Mouse (Mus musculus): ENCODE data around the gene Ubash3a. TPM values are rescaled to one million over a fixed set of nuclear protein-coding genes. Genes with fewer than 3 reads are reported as not detected.

Ubash3a gene
- polyA plus RNA-seq, 1 experiment from 2014 or later: 0.49 TPM

GRCm38 (mm10) chr17:31183180-31183974 is 24.3 kb upstream of the Ubash3a start:
- 45% methylated on average over 12 of the region's 12 CpGs for WGBS
- ATAC-seq (ENCODE audit: insufficient number of reproducible peaks, insufficient read depth, low FRiP score, low read depth): peak; percentile 74

DNA sequence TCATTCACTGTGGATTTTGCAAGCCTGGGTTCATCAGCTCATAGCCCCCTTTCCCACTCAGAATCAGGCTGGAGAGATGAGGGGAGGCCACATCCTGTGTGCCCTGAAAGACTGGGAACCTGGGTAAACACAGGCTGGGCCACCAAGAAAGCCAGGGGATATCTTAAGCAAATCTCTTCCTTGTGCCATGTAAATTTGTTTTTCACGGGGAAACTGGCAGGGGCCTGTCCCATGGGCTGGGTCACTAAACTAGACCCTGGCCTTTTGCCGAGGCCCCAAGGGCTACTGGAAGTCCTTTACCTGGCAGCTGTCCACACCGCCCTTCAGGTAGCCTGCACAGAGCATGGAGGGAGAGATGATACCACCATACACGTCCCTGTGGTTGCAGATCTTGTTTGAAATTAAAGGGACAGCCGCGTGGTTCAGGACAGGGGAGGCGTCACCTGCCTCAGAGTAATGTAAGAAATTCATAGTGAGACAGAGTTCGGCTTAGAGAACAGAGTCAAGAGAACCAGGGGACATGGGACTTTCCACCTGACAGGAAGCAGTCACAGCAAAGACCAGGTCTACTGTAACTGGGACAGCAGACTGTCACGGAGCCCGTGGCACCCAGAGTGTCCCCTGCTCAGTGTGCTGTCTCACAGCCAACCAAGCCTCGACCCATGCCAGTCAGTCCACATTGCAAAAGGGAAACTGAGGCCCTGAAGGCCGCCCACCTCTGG is 23.2 kb upstream of the Ubash3a start:
- peak overlapping the region; percentile 88 for H3K27ac ChIP-seq (ENCODE audit: low read length)

More at GRCm38 (mm10) chr17:31183180-31183974, 24.3 kb upstream of the Ubash3a start:
- Histone ChIP-seq H3K4me2 (replicated peaks; ENCODE audit: low read depth, low read length) (peak overlapping the region; percentile 18; the same call in 1 of the 2 replicates), H3K27me3 (ENCODE audit: control insufficient read depth, insufficient read depth, low read length) (no peaks in the 10 kb centered on the region), H3K9ac (replicated peaks; ENCODE audit: low read depth, low read length) (no peak overlapping the region), H3K4me1 (ENCODE audit: control insufficient read depth, insufficient read depth, low read length) (0 out of 2 replicates have a peak, but pooled peaks cover 2% of the 10 kb centered on the region), H3K9me3 (ENCODE audit: control insufficient read depth, low read depth, low read length) (no peaks in the 10 kb centered on the region), H3K4me3 (ENCODE audit: low read depth, low read length) (no peak overlapping the region), H3K36me3 (ENCODE audit: control insufficient read depth, insufficient read depth, low read length) (no peaks in the 10 kb centered on the region), H3K27ac (ENCODE audit: low read length) (peak overlapping the region; percentile 88)

GRCm38 (mm10) chr17:31187370-31187769 is 20.3 kb upstream of the Ubash3a start:
- Histone ChIP-seq H3K4me3 (ENCODE audit: low read depth, low read length) (no peak overlapping the region), H3K9ac (replicated peaks; ENCODE audit: low read depth, low read length) (no peak overlapping the region), H3K27me3 (ENCODE audit: control insufficient read depth, insufficient read depth, low read length) (no peaks in the 10 kb centered on the region), H3K4me1 (ENCODE audit: control insufficient read depth, insufficient read depth, low read length) (0 out of 2 replicates have a peak, but pooled peaks cover 2% of the 10 kb centered on the region), H3K27ac (ENCODE audit: low read length) (no peak overlapping the region), H3K9me3 (ENCODE audit: control insufficient read depth, low read depth, low read length) (no peaks in the 10 kb centered on the region), H3K36me3 (ENCODE audit: control insufficient read depth, insufficient read depth, low read length) (no peaks in the 10 kb centered on the region), H3K4me2 (replicated peaks; ENCODE audit: low read depth, low read length) (no peak overlapping the region)
- 16% methylated on average over 4 of the region's 4 CpGs for WGBS
- ATAC-seq (ENCODE audit: insufficient number of reproducible peaks, insufficient read depth, low FRiP score, low read depth): no peak

More for the DNA sequence above, 23.2 kb upstream of the Ubash3a start:
- H3K9me3 ChIP-seq (ENCODE audit: control insufficient read depth, low read depth, low read length): no peaks in the 10 kb centered on the region
- no peak overlapping the region for H3K9ac ChIP-seq (replicated peaks; ENCODE audit: low read depth, low read length)
- H3K4me3 ChIP-seq (ENCODE audit: low read depth, low read length): no peak overlapping the region
- no peaks in the 10 kb centered on the region for H3K27me3 ChIP-seq (ENCODE audit: control insufficient read depth, insufficient read depth, low read length)
- WGBS: 70% methylated on average over 12 of the region's 12 CpGs
- peak overlapping the region; percentile 18; the same call in 1 of the 2 replicates for H3K4me2 ChIP-seq (replicated peaks; ENCODE audit: low read depth, low read length)
- H3K36me3 ChIP-seq (ENCODE audit: control insufficient read depth, insufficient read depth, low read length): no peaks in the 10 kb centered on the region
- H3K4me1 ChIP-seq (ENCODE audit: control insufficient read depth, insufficient read depth, low read length): 0 out of 2 replicates have a peak, but pooled peaks cover 2% of the 10 kb centered on the region
- peak; percentile 34; the same call in 1 of the 2 replicates for ATAC-seq (ENCODE audit: insufficient number of reproducible peaks, insufficient read depth, low FRiP score, low read depth)

- H3K9me3 ChIP-seq (ENCODE audit: control insufficient read depth, low read depth, low read length): no peaks in the 10 kb centered on the region
Observed at GRCm38 (mm10) chr17:31191825-31192224, 15.8 kb upstream of the Ubash3a start.

GRCm38 (mm10) chr17:31192663-31193062 is 15.0 kb upstream of the Ubash3a start:
- Histone ChIP-seq H3K27me3 (ENCODE audit: control insufficient read depth, insufficient read depth, low read length) (no peaks in the 10 kb centered on the region), H3K4me3 (ENCODE audit: low read depth, low read length) (no peak overlapping the region), H3K9me3 (ENCODE audit: control insufficient read depth, low read depth, low read length) (no peaks in the 10 kb centered on the region), H3K9ac (replicated peaks; ENCODE audit: low read depth, low read length) (no peak overlapping the region), H3K36me3 (ENCODE audit: control insufficient read depth, insufficient read depth, low read length) (no peaks in the 10 kb centered on the region), H3K4me2 (replicated peaks; ENCODE audit: low read depth, low read length) (no peak overlapping the region), H3K27ac (ENCODE audit: low read length) (no peak overlapping the region), H3K4me1 (ENCODE audit: control insufficient read depth, insufficient read depth, low read length) (no peaks in the 10 kb centered on the region)
- ATAC-seq (ENCODE audit: insufficient number of reproducible peaks, insufficient read depth, low FRiP score, low read depth): no peak
- 45% methylated on average over 2 of the region's 2 CpGs for WGBS

More at GRCm38 (mm10) chr17:31191825-31192224, 15.8 kb upstream of the Ubash3a start:
- Histone ChIP-seq H3K27ac (ENCODE audit: low read length) (no peak overlapping the region), H3K4me3 (ENCODE audit: low read depth, low read length) (no peak overlapping the region), H3K27me3 (ENCODE audit: control insufficient read depth, insufficient read depth, low read length) (no peaks in the 10 kb centered on the region), H3K9ac (replicated peaks; ENCODE audit: low read depth, low read length) (no peak overlapping the region), H3K4me2 (replicated peaks; ENCODE audit: low read depth, low read length) (no peak overlapping the region), H3K36me3 (ENCODE audit: control insufficient read depth, insufficient read depth, low read length) (no peaks in the 10 kb centered on the region), H3K4me1 (ENCODE audit: control insufficient read depth, insufficient read depth, low read length) (no peaks in the 10 kb centered on the region)
- WGBS: 68% methylated on average over 8 of the region's 8 CpGs
- no peak for ATAC-seq (ENCODE audit: insufficient number of reproducible peaks, insufficient read depth, low FRiP score, low read depth)

DNA sequence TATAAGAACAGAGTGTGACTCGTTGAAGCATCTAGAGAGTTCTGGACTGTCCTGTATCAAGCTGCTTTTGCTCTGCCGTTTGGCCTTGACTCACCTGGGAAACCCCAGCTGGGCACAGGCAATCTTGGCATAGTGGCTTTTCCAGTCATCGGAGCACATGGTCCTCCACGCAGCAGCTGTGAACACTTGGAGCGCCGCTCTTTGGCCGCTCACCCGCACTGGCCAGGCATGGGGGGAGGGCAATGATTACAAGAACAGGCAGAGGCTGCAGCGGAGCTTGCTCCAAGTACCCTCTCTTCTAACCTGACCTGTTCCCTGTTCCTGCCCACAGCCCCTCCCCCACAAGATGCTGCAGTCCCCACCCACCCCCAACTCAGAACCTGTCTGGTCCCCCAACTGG is 14.3 kb upstream of the Ubash3a start:
- H3K36me3 ChIP-seq (ENCODE audit: control insufficient read depth, insufficient read depth, low read length): no peaks in the 10 kb centered on the region
- no peak overlapping the region for H3K4me2 ChIP-seq (replicated peaks; ENCODE audit: low read depth, low read length)
- H3K27me3 ChIP-seq (ENCODE audit: control insufficient read depth, insufficient read depth, low read length): no peaks in the 10 kb centered on the region
- H3K9ac ChIP-seq (replicated peaks; ENCODE audit: low read depth, low read length): no peak overlapping the region
- no peaks in the 10 kb centered on the region for H3K9me3 ChIP-seq (ENCODE audit: control insufficient read depth, low read depth, low read length)
- WGBS: 66% methylated on average over 9 of the region's 9 CpGs
- H3K27ac ChIP-seq (ENCODE audit: low read length): no peak overlapping the region
- no peak overlapping the region for H3K4me3 ChIP-seq (ENCODE audit: low read depth, low read length)
- no peaks in the 10 kb centered on the region for H3K4me1 ChIP-seq (ENCODE audit: control insufficient read depth, insufficient read depth, low read length)
- ATAC-seq (ENCODE audit: insufficient number of reproducible peaks, insufficient read depth, low FRiP score, low read depth): no peak

DNA sequence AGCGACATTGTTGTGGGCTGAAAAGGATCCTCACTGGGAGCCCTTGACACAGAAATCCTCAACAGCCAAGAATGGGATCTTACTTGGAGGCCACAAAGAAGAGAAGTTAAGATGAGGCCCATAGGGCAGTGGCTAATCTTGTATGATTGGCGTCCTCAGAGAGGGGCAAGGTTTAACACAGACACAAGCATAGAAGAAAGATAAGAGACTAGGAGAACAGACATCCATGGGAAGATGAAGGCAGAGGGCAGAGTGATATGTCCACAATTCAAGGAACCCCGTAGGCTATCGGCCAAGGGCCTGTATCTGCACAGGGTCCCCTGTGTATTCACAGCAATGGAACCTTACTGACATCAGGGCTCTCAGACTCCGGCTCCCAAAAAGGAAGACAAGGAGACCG is 12.5 kb upstream of the Ubash3a start:
- no peak overlapping the region for H3K9ac ChIP-seq (replicated peaks; ENCODE audit: low read depth, low read length)
- no peak overlapping the region for H3K4me3 ChIP-seq (ENCODE audit: low read depth, low read length)
- no peak overlapping the region for H3K27ac ChIP-seq (ENCODE audit: low read length)
- no peaks in the 10 kb centered on the region for H3K9me3 ChIP-seq (ENCODE audit: control insufficient read depth, low read depth, low read length)
- 89% methylated on average over 6 of the region's 6 CpGs for WGBS
- no peaks in the 10 kb centered on the region for H3K27me3 ChIP-seq (ENCODE audit: control insufficient read depth, insufficient read depth, low read length)
- no peaks in the 10 kb centered on the region for H3K36me3 ChIP-seq (ENCODE audit: control insufficient read depth, insufficient read depth, low read length)
- ATAC-seq (ENCODE audit: insufficient number of reproducible peaks, insufficient read depth, low FRiP score, low read depth): no peak
- no peaks in the 10 kb centered on the region for H3K4me1 ChIP-seq (ENCODE audit: control insufficient read depth, insufficient read depth, low read length)
- no peak overlapping the region for H3K4me2 ChIP-seq (replicated peaks; ENCODE audit: low read depth, low read length)

- no peaks in the 10 kb centered on the region for H3K9me3 ChIP-seq (ENCODE audit: control insufficient read depth, low read depth, low read length)
- ATAC-seq (ENCODE audit: insufficient number of reproducible peaks, insufficient read depth, low FRiP score, low read depth): no peak
- no peaks in the 10 kb centered on the region for H3K27me3 ChIP-seq (ENCODE audit: control insufficient read depth, insufficient read depth, low read length)
- no peaks in the 10 kb centered on the region for H3K4me1 ChIP-seq (ENCODE audit: control insufficient read depth, insufficient read depth, low read length)
- 83% methylated on average over 7 of the region's 7 CpGs for WGBS
- no peaks in the 10 kb centered on the region for H3K36me3 ChIP-seq (ENCODE audit: control insufficient read depth, insufficient read depth, low read length)
- H3K27ac ChIP-seq (ENCODE audit: low read length): no peak overlapping the region
- no peak overlapping the region for H3K4me2 ChIP-seq (replicated peaks; ENCODE audit: low read depth, low read length)
- H3K4me3 ChIP-seq (ENCODE audit: low read depth, low read length): no peak overlapping the region
- H3K9ac ChIP-seq (replicated peaks; ENCODE audit: low read depth, low read length): no peak overlapping the region
Observed at GRCm38 (mm10) chr17:31196283-31196682, 11.4 kb upstream of the Ubash3a start.

Data from stomach, embryonic 14.5 days (tissue).